Mouse (Mus musculus) lung, postnatal 25 days (tissue): ENCODE measurements at regions not wholly inside any gene's neighbourhood (a gene's known extent, or its start where the extent isn't known, plus 50 kb on each side); places are given as distances from the start of the nearest gene placed in this dataset.

Source experiments
- DNase-seq: peaks from one replicate; pipeline ENCODE4 v3.0.0; 2022; ENCODE audit warnings: low spot score

DNA sequence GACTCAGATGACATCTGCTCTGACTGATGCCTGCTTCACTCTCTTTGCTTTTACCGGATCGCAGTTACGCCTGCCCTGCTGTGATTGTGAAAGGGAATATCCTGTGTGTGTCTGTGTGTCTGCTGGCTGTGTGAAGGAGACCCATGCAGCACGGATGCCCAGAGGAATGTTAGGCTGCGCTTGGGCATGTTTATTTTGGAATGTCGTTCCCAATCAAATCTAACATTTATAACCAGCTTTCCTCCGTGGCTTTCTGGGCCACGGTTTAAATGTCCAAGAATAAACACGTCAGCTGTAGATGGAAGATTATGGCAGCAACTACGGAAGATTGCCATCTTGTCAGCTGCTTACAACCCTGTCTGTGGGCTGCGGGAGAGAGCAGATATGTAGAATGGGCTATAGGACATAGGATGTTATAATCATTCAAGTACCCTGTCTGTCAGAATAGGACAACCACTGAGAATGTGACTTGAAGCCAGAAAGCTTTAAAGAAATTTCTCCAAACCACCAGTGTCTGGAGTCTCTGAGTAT, 464.5 kb downstream of the 1700129C05Rik start:
- DNase-seq: no peak

DNA sequence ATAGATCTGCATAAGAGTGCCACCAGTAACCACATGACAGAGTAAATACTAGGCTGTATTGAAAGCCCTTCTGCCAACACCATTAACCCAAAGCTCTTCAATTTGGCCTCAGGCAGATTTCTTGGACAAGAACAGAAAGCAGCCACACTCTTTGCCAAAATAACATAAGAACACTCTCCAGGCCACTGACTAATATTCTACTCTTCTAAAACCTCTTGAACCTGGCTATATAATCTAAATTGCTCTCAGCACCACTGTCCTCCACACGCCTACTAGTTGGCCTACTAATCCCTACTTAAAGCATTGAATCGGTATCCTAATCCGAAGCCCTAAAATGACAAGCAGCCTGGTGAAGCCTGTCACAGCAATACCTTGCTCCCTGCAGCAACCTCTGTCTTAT, 467.5 kb downstream of the 1700129C05Rik start:
- DNase-seq: no peak

DNA sequence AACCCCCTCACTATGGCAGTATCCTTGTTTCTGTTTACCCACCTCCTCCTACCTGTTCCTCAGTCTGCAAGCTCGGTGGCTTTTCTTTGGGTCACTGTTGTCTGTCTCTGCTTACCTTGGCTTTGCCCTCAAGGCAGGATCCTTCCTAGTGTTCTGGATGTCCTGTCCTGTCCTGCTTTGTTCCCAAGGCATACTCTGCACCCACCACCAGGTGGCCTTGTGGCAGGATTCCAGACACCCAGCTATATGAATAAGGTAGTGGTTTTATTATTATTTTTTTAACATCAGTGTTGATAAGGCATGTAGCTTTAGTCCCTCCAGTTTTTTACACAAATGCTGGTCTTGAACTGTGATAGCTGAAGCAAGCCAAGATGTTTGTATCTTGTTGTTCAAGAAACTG, 478.7 kb downstream of the 1700129C05Rik start:
- DNase-seq: no peak

DNA sequence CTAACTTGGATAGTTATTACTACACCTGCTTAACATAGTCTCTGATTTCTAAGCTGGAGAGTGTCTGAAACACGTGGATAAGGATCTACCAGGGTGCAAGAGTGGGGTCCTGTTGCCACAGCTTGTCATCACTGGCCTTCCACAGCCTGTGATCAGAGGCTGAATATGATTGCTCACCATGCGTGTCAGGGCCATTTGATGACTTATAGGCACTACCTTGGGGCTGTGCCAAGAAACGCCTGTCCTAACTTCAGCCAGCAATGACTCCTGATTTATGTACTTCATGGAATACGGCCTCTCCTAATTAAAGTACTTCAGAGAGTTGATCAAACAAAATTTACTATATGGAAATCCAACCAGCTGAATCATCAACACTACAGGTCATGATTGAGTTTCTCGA, 480.1 kb downstream of the 1700129C05Rik start:
- DNase-seq: no peak

DNA sequence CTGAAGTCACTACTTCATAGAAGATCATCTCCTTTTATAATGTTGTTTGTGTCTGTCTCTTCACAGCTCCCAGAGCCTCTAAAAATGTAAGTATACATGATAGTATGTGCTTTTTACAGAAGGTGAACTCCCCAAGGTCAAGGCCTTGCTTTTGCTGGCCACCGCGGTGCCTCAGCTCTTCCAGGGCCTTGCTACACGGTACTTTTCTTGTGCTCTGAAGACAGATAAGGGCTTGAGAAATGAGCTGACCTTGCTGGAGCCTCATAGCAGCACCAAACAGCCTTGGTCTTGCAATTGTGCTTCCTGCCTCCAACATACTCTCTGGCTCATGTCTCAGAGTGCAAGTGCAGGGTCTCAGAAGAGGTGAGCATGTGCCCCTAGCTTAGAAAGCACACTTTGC, 481.3 kb downstream of the 1700129C05Rik start:
- no peak for DNase-seq

GRCm38 (mm10) chr14:58657263-58657662, 485.4 kb downstream of the 1700129C05Rik start:
- DNase-seq: no peak

DNA sequence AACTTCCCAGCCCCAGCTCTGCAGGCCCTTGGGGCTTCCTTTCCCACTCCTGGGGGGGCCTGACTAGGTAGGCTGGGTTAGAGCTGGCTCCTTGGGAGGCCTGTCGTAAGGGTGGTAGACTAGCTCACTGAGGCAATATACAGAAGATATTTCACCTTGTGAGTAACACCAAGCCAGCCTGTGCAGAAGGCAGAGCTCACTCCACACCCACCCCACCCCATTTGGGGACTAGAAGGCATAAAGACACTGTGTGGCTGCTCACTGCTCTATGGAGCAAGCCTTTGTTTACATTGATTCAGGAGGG, 485.8 kb downstream of the 1700129C05Rik start:
- DNase-seq: no peak

DNA sequence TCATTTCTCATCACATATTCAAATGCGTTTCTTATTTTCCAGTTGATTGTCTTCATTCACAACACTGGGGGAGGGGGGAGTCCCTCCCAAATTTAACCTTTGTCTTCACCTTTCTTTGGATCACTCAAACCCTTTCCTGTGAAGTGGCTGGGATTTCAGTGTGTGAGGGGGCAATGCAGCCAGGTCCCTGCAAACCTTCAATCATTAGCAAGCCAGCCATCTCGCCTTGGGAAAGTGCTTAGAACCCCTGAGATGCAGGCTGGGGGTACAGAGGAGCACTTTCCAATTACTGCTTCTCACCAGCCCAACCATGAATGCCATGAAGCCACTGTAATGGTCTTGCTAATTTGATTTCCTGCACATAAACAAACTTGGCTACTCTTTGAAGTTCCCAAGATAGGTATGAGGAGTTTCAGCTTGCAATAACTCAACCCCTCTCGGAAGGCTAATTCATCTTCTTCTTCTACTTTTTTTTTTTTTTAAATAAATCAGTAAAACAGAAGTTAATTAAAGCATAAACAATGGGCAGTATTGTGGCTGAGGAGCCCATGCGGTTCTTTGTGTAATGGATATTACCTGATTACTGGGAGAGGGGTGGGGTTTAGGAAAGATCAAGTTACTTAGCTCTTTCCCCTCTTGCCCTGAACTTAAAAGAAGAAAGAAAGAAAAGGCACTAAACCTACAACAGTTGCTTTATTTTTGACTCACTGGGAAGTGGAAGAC, 486.3 kb downstream of the 1700129C05Rik start:
- DNase-seq: no peak

GRCm38 (mm10) chr14:58653026-58653425, 489.7 kb downstream of the 1700129C05Rik start:
- no peak for DNase-seq

GRCm38 (mm10) chr14:58652004-58652403, 490.7 kb downstream of the 1700129C05Rik start:
- no peak for DNase-seq

DNA sequence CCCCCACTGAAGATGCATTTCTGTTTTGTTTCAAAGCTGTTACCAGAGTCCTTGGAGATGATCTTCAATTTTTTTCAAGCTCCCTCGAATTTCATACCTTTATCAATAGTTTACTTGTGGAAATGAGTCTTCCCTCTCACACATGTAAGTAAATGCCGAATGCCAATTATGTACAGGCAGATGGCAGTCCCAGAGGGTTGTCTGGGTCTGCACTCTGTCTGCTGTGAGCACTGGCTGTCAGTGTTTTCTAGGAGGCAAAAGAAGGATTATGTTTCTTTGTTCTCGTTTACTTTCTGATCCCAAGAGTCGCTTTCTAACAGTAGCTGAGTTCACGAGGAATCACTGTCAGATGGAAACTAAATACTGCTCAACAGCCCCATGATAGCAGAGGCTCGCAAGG, 491.5 kb downstream of the 1700129C05Rik start:
- DNase-seq: no peak

GRCm38 (mm10) chr14:58638337-58638696, 504.4 kb downstream of the 1700129C05Rik start:
- DNase-seq: no peak

DNA sequence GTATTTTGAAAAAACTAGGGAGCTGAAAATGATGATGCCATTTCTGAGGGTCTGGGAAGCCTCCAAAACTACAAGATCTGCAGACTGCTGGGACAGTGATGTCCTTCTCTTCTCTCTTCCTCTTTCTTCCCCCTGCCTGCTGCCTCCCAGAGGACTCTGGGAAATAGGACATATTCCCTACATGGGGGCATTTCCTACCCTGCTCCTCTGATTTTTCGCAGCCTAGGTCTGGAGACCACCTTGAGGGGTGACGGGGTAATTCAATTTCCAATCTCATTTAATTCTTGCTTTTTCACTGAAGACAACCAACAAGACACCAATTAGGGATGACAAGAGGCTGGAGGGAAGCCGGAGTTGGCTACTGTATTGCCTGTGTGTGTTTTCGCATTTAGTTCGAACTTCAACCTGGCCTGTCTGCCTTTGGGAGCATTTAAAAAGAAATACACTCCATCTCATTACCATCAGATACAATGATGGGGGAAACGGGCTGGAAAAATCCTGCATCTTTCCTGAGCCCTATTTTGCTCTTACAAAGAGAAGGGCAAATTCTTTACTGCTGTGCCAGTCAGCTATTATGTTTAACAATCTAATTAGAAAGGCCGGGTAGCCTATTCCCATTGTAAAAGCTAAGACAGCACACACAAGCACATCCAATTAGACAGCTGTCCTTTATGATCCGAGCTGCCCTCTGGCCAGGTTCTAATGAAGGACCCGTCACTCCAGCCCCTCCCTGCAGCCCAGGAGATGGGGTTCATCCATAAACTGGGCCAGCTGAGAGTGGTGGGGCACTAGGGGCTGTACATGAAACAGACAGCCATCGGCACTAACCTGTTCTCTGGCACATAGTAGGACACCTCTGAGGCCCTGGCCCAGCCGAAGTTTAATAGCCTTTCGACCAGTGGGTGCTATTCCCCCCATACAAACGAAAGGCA, 505.0 kb downstream of the 1700129C05Rik start:
- DNase-seq: no peak

GRCm38 (mm10) chr14:58631221-58631620, 511.5 kb downstream of the 1700129C05Rik start:
- DNase-seq: no peak

- DNase-seq: no peak
Measured at GRCm38 (mm10) chr14:58628266-58628665, 514.4 kb downstream of the 1700129C05Rik start.

GRCm38 (mm10) chr14:58626506-58627256, 516.0 kb downstream of the 1700129C05Rik start:
- no peak for DNase-seq

GRCm38 (mm10) chr14:58620186-58620585, 522.5 kb downstream of the 1700129C05Rik start:
- no peak for DNase-seq

GRCm38 (mm10) chr14:58617656-58618055, 525.0 kb downstream of the 1700129C05Rik start:
- no peak for DNase-seq

DNA sequence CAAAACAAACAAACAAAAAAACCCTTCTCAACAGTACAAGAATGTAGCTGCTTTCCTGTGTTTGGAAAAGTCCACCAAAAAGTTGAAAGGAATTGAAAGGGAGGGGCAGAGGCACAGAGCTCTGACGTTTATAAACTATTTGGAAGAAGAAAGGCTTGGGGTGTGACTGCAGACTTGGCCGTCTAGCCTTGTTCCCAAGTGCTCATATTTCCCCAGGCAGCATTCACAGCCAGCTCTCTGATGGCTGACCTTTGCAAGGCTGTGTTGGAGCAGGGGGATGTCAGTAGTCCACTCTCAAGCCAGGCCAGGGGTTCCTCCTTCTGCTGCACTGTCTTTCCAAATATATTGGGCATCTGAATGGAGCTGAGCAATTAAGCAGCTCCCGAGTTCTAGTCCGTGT, 534.5 kb downstream of the 1700129C05Rik start:
- DNase-seq: peak; percentile 13

DNA sequence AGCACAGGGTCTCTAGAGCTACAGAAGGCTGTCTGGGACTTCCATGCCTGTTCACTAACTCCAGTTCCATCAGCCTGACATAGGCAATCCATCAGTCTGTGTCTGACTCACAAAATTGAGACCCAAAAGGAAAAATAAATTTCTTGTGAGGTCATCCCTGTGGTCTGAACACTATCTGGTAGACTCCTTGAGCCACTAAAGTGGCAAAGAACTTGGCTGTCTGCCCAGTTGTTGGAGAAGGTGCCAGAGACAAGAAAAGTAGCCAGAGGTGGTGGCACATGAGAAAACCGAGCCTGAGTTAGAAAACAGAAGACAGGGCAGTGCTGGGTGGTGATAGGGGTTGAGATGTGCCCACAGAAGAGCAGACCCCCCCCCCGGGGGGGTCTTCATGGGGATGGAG, 535.0 kb downstream of the 1700129C05Rik start:
- peak; percentile 4 for DNase-seq

- no peak for DNase-seq
Measured at GRCm38 (mm10) chr14:58605529-58605928, 535.2 kb downstream of the Fgf9 start.

GRCm38 (mm10) chr14:58598867-58599266, 528.5 kb downstream of the Fgf9 start:
- no peak for DNase-seq
